Mouse (Mus musculus) E14TG2a.4 (cell line): ENCODE data around the gene Rab44.

Experiments used
- CTCF ChIP-seq: conservative IDR thresholded peaks from 2 replicates; pipeline ENCODE4 v1.5.1; 2014; ENCODE audit warnings: low read length
- NANOG ChIP-seq: IDR thresholded peaks from 2 replicates; pipeline ENCODE4 v1.6.1; 2014; ENCODE audit warnings: borderline replicate concordance, low read length, mixed read lengths
- POU5F1 ChIP-seq: IDR thresholded peaks from 2 replicates; pipeline ENCODE4 v1.6.1; 2014; ENCODE audit warnings: low read length, borderline replicate concordance

DNA sequence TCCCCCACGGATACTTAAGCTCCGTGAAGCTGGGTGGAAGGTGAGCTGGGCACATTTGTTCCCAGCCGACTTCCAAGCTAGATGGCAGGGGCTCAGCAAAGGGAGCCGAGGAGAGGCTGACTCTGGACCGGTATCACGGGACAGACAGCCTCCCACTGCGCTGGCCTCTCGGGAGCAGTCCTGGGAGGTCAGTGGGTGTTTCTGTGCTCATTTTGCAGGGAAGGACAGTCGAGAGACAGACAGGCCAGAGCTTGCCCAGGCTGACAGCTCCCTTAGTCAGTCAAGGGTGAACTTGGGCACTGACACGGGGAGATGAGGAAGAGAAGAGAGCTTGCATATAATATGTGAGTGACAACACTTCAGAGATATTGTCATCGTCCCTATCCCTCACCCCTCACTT, 69.2 kb downstream of the Rab44 start:
- TF ChIP-seq CTCF (no peak), NANOG (no peak), POU5F1 (no peak)
